Mouse (Mus musculus): ENCODE measurements around the gene Tnni3k.

DNA sequence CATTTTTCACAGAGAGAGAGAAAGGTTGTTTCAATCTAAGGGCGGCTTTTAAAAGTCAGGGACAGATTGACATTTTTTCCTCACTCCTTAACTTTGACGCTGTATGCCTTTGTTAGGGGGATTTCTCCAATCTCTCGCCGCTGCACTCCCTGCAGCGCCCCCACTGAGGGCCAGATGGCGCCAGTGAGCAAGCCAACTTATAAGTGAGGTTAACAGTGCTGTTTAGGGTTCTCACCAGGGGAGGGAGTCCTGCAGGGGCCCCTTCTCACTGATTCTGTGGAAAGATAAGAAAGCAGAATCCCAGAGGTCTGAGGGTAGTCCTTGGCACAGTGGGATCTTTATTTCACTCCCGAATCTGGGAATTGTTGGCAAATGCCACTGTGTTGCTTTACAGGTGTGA, 237.5 kb downstream of the Tnni3k start:
- TF ChIP-seq CTCF (IDR thresholded peaks at IDR 0.05; ENCODE audit: low read depth) (peak; percentile 79), EP300 (IDR thresholded peaks at IDR 0.05; ENCODE audit: low read depth) (no peak)

Data from liver, embryonic 14.5 days (tissue).